Mouse (Mus musculus): Measurements from ENCODE around the gene Smarcc1.
"Not testable (repeated sequence)": the region's sequence is repeated elsewhere in the genome, so short reads cannot be mapped to it uniquely, and the experiment has no call there.

Gene Smarcc1

GRCm38 (mm10) chr9:110116977-110117778 is at the start of gene Smarcc1:
Smarcc1 (plus strand) TSS chr9:110117708.
- DNase-seq (ENCODE audit: low spot score in 2 of 2), result peak; percentile 64 to 86

- DNase-seq (ENCODE audit: low spot score in 2 of 2), result no peak
Measured at GRCm38 (mm10) chr9:110068745-110069144, 48.8 kb upstream of the Smarcc1 start.

- peak in 1 of 2 experiments; percentile 30 for DNase-seq (ENCODE audit: low spot score in 2 of 2)
Measured at GRCm38 (mm10) chr9:110070358-110070757, 47.1 kb upstream of the Smarcc1 start.

GRCm38 (mm10) chr9:110071011-110071410 is 46.5 kb upstream of the Smarcc1 start:
- no peak for DNase-seq (ENCODE audit: low spot score in 2 of 2)

- peak in 1 of 2 experiments; percentile 88 for DNase-seq (ENCODE audit: low spot score in 2 of 2)
Measured at GRCm38 (mm10) chr9:110071843-110072242, 45.7 kb upstream of the Smarcc1 start.

GRCm38 (mm10) chr9:110076468-110076867 is 41.0 kb upstream of the Smarcc1 start:
- not testable (repeated sequence) for DNase-seq (ENCODE audit: low spot score in 2 of 2)

GRCm38 (mm10) chr9:110081066-110081465 is 36.4 kb upstream of the Smarcc1 start:
- no peak for DNase-seq (ENCODE audit: low spot score in 2 of 2)

GRCm38 (mm10) chr9:110084201-110084964 is 33.1 kb upstream of the Smarcc1 start:
- no peak for DNase-seq (ENCODE audit: low spot score in 2 of 2)

- DNase-seq (ENCODE audit: low spot score in 2 of 2), result no peak
Measured at GRCm38 (mm10) chr9:110085693-110086092, 31.8 kb upstream of the Smarcc1 start.

- no peak for DNase-seq (ENCODE audit: low spot score in 2 of 2)
Measured at GRCm38 (mm10) chr9:110093303-110093702, 24.2 kb upstream of the Smarcc1 start.

GRCm38 (mm10) chr9:110094761-110095160 is 22.7 kb upstream of the Smarcc1 start:
- DNase-seq (ENCODE audit: low spot score in 2 of 2), result no peak

GRCm38 (mm10) chr9:110097791-110098190 is 19.7 kb upstream of the Smarcc1 start:
- DNase-seq (ENCODE audit: low spot score in 2 of 2), result no peak

GRCm38 (mm10) chr9:110100627-110101600 is 16.6 kb upstream of the Smarcc1 start:
- peak; percentile 59 to 93 for DNase-seq (ENCODE audit: low spot score in 2 of 2)

- DNase-seq (ENCODE audit: low spot score in 2 of 2), result no peak
Measured at GRCm38 (mm10) chr9:110116353-110116976, 1.0 kb upstream of the Smarcc1 start.

- DNase-seq (ENCODE audit: low spot score in 2 of 2), result no peak
Measured at GRCm38 (mm10) chr9:110117779-110118139, 251 bp downstream of the Smarcc1 start, which contains the start of gene Dhx30. Dhx30 (minus strand) TSS chr9:110117830.

- no peak for DNase-seq (ENCODE audit: low spot score in 2 of 2)
Measured at GRCm38 (mm10) chr9:110118249-110118648, 741 bp downstream of the Smarcc1 start.

GRCm38 (mm10) chr9:110121424-110121823 is 3.9 kb downstream of the Smarcc1 start:
- no peak for DNase-seq (ENCODE audit: low spot score in 2 of 2)

- DNase-seq (ENCODE audit: low spot score in 2 of 2), result no peak
Measured at GRCm38 (mm10) chr9:110123322-110123721, 5.8 kb downstream of the Smarcc1 start.

- DNase-seq (ENCODE audit: low spot score in 2 of 2), result not testable (repeated sequence)
Measured at GRCm38 (mm10) chr9:110124008-110124540, 6.6 kb downstream of the Smarcc1 start.

GRCm38 (mm10) chr9:110130896-110131524 is 13.5 kb downstream of the Smarcc1 start:
- no peak for DNase-seq (ENCODE audit: low spot score in 2 of 2)
